Mouse (Mus musculus) lung, adult 2 months (tissue): ENCODE results near the gene Rilpl1.

Source experiments
- CTCF ChIP-seq: fragments of 200-500 bp; IDR thresholded peaks from 2 replicates; pipeline ENCODE4 v1.5.1; 2011; ENCODE audit warnings: mild to moderate bottlenecking, low read length, control low read depth; ENCODE audit not compliant: insufficient read depth
- POLR2A ChIP-seq: fragments of 200-500 bp; IDR thresholded peaks from 2 replicates; pipeline ENCODE4 v1.6.1; 2011; ENCODE audit warnings: low read depth, mild to moderate bottlenecking, control low read depth, low read length, borderline replicate concordance; ENCODE audit errors: extremely low read depth

DNA sequence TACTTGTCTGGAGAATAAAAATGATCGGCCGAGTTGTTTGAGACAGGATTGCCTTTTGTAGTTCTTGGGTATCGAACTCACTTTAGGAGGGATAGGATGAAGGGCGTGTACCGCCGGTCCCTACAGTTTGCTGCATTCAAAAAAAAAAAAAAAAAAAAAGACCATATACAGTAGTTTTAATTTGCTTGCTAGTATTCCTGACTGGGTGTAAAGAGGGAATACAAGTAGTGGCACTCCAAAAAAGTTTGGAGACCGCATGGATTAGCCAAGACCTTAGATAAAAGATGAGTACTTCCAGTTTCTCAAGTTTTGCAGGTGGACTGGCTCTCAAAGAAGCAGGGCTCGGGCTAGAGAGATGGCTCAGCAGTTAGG is 10.4 kb upstream of the Rilpl1 start:
- TF ChIP-seq CTCF: no peak
- no peak for TF ChIP-seq POLR2A
